Mouse (Mus musculus): ENCODE measurements around the gene Fam83e. TPM values are rescaled to one million over a fixed set of nuclear protein-coding genes. Genes with fewer than 3 reads are reported as not detected.

Gene Fam83e
- not detected for polyA plus RNA-seq (2017; shearing (Covaris generic))

DNA sequence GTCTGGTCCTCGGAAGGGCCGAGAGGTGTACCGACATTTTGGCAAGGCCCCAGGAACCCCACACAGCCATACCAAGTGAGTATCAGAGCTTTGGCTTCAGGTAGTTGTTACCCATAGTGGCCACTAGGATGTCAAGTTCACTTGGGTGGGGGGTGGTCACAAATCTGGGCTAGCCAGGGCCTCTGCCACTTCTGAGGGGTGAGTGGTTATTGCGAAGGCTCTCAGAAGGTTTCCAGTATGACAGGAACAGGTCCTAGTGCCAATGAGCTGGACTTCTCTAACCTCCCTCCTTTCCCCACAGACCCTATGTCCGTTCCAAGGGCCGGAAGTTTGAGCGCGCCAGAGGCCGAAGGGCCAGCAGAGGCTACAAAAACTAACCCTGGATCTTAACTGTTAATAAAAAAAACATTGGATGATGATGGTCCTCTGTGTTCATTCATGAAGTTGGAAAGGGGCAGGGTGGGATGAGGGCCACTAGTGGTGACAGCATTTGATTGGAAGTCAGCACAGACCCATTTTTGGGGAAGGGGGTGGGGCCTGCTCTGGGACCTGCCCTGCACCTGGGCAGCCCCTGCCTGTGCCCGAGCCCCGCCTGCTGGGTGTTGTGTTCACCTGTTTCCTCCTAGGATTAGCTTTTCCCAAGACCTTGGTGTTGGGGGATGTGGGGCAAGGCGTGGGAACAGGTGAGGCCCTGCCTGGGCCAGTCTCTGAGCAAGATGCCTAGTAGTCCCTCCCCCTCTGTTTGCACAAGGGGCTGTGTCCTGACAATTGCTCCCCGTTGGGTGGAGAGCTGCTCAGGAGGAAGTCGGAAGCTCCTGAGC is at the start of gene Fam83e:
TSS of gene Fam83e (plus strand) at position 800 of the 821 bp plus-strand sequence.

GRCm38 (mm10) chr7:45683396-45684050 is 37.5 kb upstream of the Fam83e start, which contains the start of gene Ntn5:
TSS of gene Ntn5 (plus strand) at chr7:45684022.

DNA sequence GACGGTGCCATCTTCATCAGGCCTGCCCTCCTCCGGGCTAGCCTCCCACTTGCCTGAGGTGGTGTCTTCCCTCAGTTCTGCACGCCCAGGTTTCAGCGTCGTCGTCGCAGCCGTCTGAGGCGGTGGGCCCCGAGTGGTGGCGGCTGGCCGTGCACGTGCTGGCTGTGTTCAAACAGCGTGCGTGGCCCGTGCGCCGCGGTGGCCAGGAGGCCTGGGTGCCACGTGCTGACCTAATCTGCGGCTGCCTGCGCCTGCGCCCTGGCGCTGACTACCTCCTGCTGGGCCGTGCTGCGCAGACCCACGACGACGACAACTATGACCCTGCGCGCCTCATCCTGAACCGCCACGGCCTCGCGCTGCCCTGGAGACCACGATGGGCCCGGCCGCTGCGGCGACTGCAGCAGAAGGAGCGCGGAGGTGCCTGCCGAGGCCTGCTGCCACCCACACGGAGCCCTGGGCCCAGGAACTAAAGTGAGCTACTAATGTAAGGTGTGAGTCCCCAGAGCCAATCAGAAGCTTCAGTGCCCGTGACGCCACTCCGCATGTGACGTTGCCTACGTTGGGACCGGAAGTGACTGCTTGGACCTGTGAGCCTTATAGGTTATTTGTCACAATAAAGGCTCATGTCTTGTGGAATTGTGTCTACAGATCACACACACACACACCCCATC is 27.0 kb upstream of the Fam83e start, which contains the start of gene Sec1:
TSS of gene Sec1 (minus strand) at position 482 of the 671 bp plus-strand sequence.

GRCm38 (mm10) chr7:45699523-45700141 is 21.4 kb upstream of the Fam83e start, which contains the start of gene Car11:
TSS of gene Car11 (plus strand) at chr7:45699843.

DNA sequence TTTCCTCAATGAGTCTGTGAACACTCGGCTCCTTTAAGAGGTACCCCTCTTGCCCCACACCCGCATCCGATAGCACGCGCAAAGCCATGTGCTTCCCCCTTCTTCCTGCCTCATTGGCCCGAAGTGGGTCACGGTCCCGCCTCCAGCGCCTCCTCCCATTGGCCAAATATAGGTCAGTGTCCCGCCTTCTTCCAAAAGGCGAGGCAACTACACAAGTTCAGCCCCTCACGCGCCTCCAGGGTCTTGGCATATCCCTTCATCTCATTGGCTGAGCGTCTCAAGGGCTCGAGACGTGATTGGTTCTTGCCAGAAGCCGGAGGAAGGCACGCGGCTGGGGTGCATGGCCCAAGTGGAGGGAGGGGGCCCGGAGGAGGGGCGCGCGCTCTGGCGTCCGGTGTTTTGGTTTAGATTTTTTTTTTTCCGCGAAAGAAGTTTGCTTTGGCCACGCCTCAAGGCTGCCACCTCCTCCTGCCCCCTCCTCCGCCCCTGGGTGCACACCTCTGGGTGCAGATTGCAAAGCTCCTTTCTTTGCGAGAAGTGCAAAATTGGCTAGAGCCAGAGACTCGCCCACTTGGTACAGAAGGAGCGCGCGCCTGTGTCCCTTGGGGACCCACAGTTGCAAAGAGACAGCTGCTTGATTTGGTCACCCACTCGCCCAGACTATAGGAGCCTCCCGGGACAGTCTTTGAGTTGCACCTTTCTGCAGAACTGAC is 16.1 kb upstream of the Fam83e start, which contains the start of gene Dbp:
TSS of gene Dbp (plus strand) at position 359 of the 713 bp plus-strand sequence.

GRCm38 (mm10) chr7:45715090-45715708 is 5.8 kb upstream of the Fam83e start, which contains the start of gene Rpl18:
TSS of gene Rpl18 (plus strand) at chr7:45715457.

DNA sequence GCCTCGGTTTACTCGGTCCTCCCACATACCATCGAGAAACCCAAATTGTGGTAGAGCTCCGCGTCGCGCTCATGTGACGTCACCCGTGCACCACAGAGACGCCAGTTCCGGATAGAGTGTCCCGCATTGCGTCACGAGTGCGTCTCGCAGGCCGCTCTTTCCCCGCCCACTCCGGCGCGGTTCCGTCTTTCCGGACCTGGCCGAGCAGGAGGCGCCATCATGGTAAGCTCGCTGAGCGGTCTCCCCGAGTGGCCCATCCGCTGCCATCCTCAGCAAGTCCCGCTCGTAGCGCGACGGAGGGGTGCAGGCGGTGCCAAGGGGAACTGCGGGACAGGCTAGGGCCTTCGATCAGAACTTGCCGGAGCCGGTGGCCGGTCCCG is 3.1 kb upstream of the Fam83e start, which contains the start of gene Sphk2:
TSS of gene Sphk2 (minus strand) at position 85 of the 380 bp plus-strand sequence.

DNA sequence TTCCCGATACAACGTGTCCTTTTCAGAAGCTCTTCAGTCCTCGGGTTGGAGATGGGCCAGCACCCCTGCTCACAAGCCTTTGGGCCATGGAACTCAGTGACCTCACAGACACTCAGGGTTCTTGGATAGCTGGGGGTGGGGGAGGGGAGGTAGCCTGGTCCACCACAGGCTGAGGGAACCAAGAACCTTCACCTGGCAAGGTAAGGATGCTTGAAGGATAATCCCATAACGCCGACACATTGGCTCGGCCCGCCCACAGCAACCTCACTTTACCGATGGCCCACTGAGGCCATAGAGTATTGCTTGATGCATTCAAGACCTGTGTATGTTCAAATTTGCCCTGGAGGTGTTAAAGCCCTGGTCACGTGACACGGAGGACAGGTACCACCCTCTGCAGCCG is 4.7 kb downstream of the Fam83e start, which contains the start of gene Spaca4:
TSS of gene Spaca4 (minus strand) at position 101 of the 400 bp plus-strand sequence.

Other genes with a start within 250 kb of the Fam83e start
- 1.7 TPM for gene Tulp2, start 239.3 kb upstream of the Fam83e start, polyA plus RNA-seq (2017; shearing (Covaris generic))
- gene Gm45808, start 234.4 kb upstream of the Fam83e start, polyA plus RNA-seq (2017; shearing (Covaris generic)), result 0.88 TPM
- gene Dhdh, start 232.4 kb upstream of the Fam83e start, polyA plus RNA-seq (2017; shearing (Covaris generic)), result 1.0 TPM
- gene Nucb1, start 210.8 kb upstream of the Fam83e start, polyA plus RNA-seq (2017; shearing (Covaris generic)), result 289 TPM
- gene Ppp1r15a, start 194.9 kb upstream of the Fam83e start, polyA plus RNA-seq (2017; shearing (Covaris generic)), result 59.4 TPM
- 0.40 TPM for gene Plekha4, start 194.9 kb upstream of the Fam83e start, polyA plus RNA-seq (2017; shearing (Covaris generic))
- gene Hsd17b14, start 166.3 kb upstream of the Fam83e start, polyA plus RNA-seq (2017; shearing (Covaris generic)), result 1.9 TPM
- 64.7 TPM for gene Bcat2, start 151.1 kb upstream of the Fam83e start, polyA plus RNA-seq (2017; shearing (Covaris generic))
- gene Fgf21, start 105.7 kb upstream of the Fam83e start, polyA plus RNA-seq (2017; shearing (Covaris generic)), result not detected
- not detected for gene Fut1, start 103.9 kb upstream of the Fam83e start, polyA plus RNA-seq (2017; shearing (Covaris generic))
- 0.11 TPM for gene Izumo1, start 99.4 kb upstream of the Fam83e start, polyA plus RNA-seq (2017; shearing (Covaris generic))
- 1.2 TPM for gene Rasip1, start 93.7 kb upstream of the Fam83e start, polyA plus RNA-seq (2017; shearing (Covaris generic))
- gene Mamstr, start 81.2 kb upstream of the Fam83e start, polyA plus RNA-seq (2017; shearing (Covaris generic)), result 0.72 TPM
- gene Fut2, start 54.8 kb upstream of the Fam83e start, polyA plus RNA-seq (2017; shearing (Covaris generic)), result 0.17 TPM
- gene Ntn5, start 37.2 kb upstream of the Fam83e start, polyA plus RNA-seq (2017; shearing (Covaris generic)), result not detected
- gene Sec1, start 26.8 kb upstream of the Fam83e start, polyA plus RNA-seq (2017; shearing (Covaris generic)), result 0.33 TPM
- 8.1 TPM for gene Car11, start 21.4 kb upstream of the Fam83e start, polyA plus RNA-seq (2017; shearing (Covaris generic))
- gene Dbp, start 16.1 kb upstream of the Fam83e start, polyA plus RNA-seq (2017; shearing (Covaris generic)), result 12.6 TPM
- 1,812 TPM for gene Rpl18, start 5.8 kb upstream of the Fam83e start, polyA plus RNA-seq (2017; shearing (Covaris generic))
- 37.7 TPM for gene Sphk2, start 3.2 kb upstream of the Fam83e start, polyA plus RNA-seq (2017; shearing (Covaris generic))
- gene Spaca4, start 4.6 kb downstream of the Fam83e start, polyA plus RNA-seq (2017; shearing (Covaris generic)), result not detected
- gene Lmtk3, start 62.5 kb downstream of the Fam83e start, polyA plus RNA-seq (2017; shearing (Covaris generic)), result not detected
- gene Sult2b1, start 63.5 kb downstream of the Fam83e start, polyA plus RNA-seq (2017; shearing (Covaris generic)), result 1.6 TPM
- 28.9 TPM for gene Cyth2, start 93.4 kb downstream of the Fam83e start, polyA plus RNA-seq (2017; shearing (Covaris generic))
- gene Kcnj14, start 103.6 kb downstream of the Fam83e start, polyA plus RNA-seq (2017; shearing (Covaris generic)), result not detected
- gene Grwd1, start 109.7 kb downstream of the Fam83e start, polyA plus RNA-seq (2017; shearing (Covaris generic)), result 42.0 TPM
- 119 TPM for gene Kdelr1, start 151.6 kb downstream of the Fam83e start, polyA plus RNA-seq (2017; shearing (Covaris generic))
- not detected for gene Grin2d, start 157.2 kb downstream of the Fam83e start, polyA plus RNA-seq (2017; shearing (Covaris generic))
- gene Syngr4, start 175.5 kb downstream of the Fam83e start, polyA plus RNA-seq (2017; shearing (Covaris generic)), result 0.39 TPM
- gene Tmem143, start 175.7 kb downstream of the Fam83e start, polyA plus RNA-seq (2017; shearing (Covaris generic)), result 7.9 TPM
- 689 TPM for gene Emp3, start 200.2 kb downstream of the Fam83e start, polyA plus RNA-seq (2017; shearing (Covaris generic))
- gene Ccdc114, start 202.9 kb downstream of the Fam83e start, polyA plus RNA-seq (2017; shearing (Covaris generic)), result 2.2 TPM